In the genomic region with DNA sequence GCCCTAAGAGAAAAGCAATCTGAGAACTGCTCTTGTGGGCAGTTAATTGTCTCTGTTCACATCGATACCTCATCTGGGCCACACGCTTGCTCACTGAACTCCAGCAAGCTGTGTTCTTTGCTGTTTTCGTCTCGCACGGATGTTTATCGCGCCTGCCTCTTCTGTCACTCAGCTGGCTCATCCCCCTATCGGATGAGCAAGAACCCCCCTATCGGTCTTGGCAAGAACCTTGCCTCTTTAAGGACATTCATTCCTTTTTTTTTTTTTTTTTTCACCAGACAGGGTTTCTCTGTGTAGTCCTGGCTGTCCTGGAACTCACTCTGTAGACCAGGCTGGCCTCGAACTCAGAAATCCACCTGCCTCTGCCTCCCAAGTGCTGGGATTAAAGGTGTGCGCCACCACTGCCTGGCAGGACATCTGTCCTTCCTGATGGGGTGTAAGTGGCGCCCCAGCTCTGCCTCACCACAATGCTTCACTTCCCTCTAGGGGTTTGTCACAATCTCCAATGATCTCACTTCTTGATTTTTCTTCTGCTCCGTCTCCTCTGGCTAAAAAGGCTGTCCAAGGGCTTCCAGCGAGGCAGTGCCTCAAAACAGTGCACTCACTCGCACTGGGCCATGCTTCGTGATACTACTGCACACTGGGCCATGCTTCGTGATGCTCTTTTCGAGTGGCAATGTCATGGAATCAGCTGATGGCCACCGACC, we compare ENCODE assay signal across 18 mouse cellular contexts. TPM values are rescaled to one million over a fixed set of nuclear protein-coding genes. Genes with fewer than 3 reads are reported as not detected.
DNase-seq lines count a peak whose midpoint lies in the region; ATAC-seq and TF ChIP-seq lines count a peak whose summit lies in the region.
"Had no signal": no experiment of that assay in that cellular context is flagged by ENCODE, and none has a peak within 500 bp of the region (broad histone marks: within the 10 kb centered on the region; RNA-seq: fewer than 3 reads in every experiment).

No protein-coding gene starts in this region.

- H3K27me3 ChIP-seq in hindbrain, postnatal 0 days (ENCODE audit: insufficient read depth, low read length) = no peaks in the 10 kb centered on the region
- H3K27me3 ChIP-seq: heart, embryonic 13.5 days; kidney, embryonic 15.5 days; Patski had no signal

- H3K4me1 ChIP-seq in hindbrain, postnatal 0 days (ENCODE audit: insufficient read depth, low read length) = no peaks in the 10 kb centered on the region; the same call in 1 of the 2 replicates

- DNase-seq in heart, adult 11 months = peak; percentile 96
- no peak for DNase-seq in heart, postnatal 36 days
- peak; percentile 73 to 77 for DNase-seq in B cell, adult 2 months
- no peak for DNase-seq in hindbrain, postnatal 0 days (ENCODE audit: low spot score)
- DNase-seq in testis, postnatal 14 days (ENCODE audit: low spot score) = no peak
- no peak for DNase-seq in cerebellum, postnatal 10 days
- DNase-seq: adrenal gland, postnatal 14 days; cerebellum, adult 11 months; layer of hippocampus, postnatal 36 days had no signal

- no peak overlapping the region for H3K4me3 ChIP-seq in hindbrain, postnatal 0 days (ENCODE audit: low read length)
- H3K4me3 ChIP-seq: heart, embryonic 13.5 days; kidney, embryonic 15.5 days; midbrain, embryonic 10.5 days had no signal

- H3K4me2 ChIP-seq in hindbrain, postnatal 0 days (ENCODE audit: low read depth, low read length) = no peak overlapping the region
- H3K4me2 ChIP-seq: heart, embryonic 13.5 days; kidney, embryonic 15.5 days had no signal

- 81% methylated on average over 19 of the region's 19 CpGs for WGBS in hindbrain, postnatal 0 days

- H3K27ac ChIP-seq in hindbrain, postnatal 0 days = no peak overlapping the region
- H3K27ac ChIP-seq: heart, embryonic 13.5 days; kidney, embryonic 15.5 days; midbrain, embryonic 10.5 days had no signal

- peak; percentile 54 for ATAC-seq in common myeloid progenitor, adult 5-6 weeks (replicated peaks; ENCODE audit: low read depth, poor library complexity, severe bottlenecking)
- ATAC-seq in neutrophil, adult 5-6 weeks (ENCODE audit: extremely low read depth, insufficient number of reproducible peaks, low FRiP score, poor library complexity, severe bottlenecking) = peak; percentile 76
- ATAC-seq in hindbrain, postnatal 0 days = no peak
- ATAC-seq: hindbrain, embryonic 16.5 days; Patski had no signal

- TF ChIP-seq CTCF in hindbrain, postnatal 0 days (IDR thresholded peaks at IDR 0.05; ENCODE audit: low read depth) = no peak

- intact Hi-C loops in heart, postnatal 36 days (cut with DNase I) = no loop called here

- no peak overlapping the region for H3K9ac ChIP-seq in hindbrain, postnatal 0 days (replicated peaks; ENCODE audit: low read length)
- H3K9ac ChIP-seq: heart, embryonic 13.5 days; kidney, embryonic 15.5 days had no signal

- H3K9me3 ChIP-seq in hindbrain, postnatal 0 days (ENCODE audit: low read length) = no peaks in the 10 kb centered on the region
- H3K9me3 ChIP-seq: heart, embryonic 13.5 days; kidney, embryonic 15.5 days; midbrain, embryonic 10.5 days had no signal

- no peaks in the 10 kb centered on the region for H3K36me3 ChIP-seq in hindbrain, postnatal 0 days (ENCODE audit: insufficient read depth, low read length)
- H3K36me3 ChIP-seq: heart, embryonic 13.5 days; kidney, embryonic 15.5 days; midbrain, embryonic 10.5 days had no signal

RNA-seq across cellular contexts. Expression of gene Cdc42, which starts 8.0 kb away (rescaled TPM):
- 100 to 1,000 TPM; 156 to 160 TPM for total RNA-seq in heart, postnatal 36 days (2021)
- 481 and 507 TPM in 2 replicates for total RNA-seq in common myeloid progenitor, adult 5-6 weeks (2017)
- total RNA-seq in neutrophil, adult 5-6 weeks (2017) = 728 and 734 TPM in 2 replicates
- 394 and 490 TPM in 2 replicates for total RNA-seq in hindbrain, postnatal 0 days (2014; rRNA removed)
- 1,008 and 1,049 TPM in 2 replicates for polyA plus RNA-seq in hindbrain, postnatal 0 days (2015; fragmentation: Nextera tagmentation; extraction: Ambion mirVana)

RNA-seq across cellular contexts. Expression of gene Cela3a, which starts 44.1 kb away (rescaled TPM):
- not detected for total RNA-seq in heart, postnatal 36 days (2021)
- not detected in 2 replicates for total RNA-seq in common myeloid progenitor, adult 5-6 weeks (2017)
- not detected in 2 replicates for total RNA-seq in neutrophil, adult 5-6 weeks (2017)
- total RNA-seq in hindbrain, postnatal 0 days (2014; rRNA removed) = not detected in 2 replicates
- not detected in 2 replicates for polyA plus RNA-seq in hindbrain, postnatal 0 days (2015; fragmentation: Nextera tagmentation; extraction: Ambion mirVana)
- total RNA-seq: adrenal gland, postnatal 14 days; layer of hippocampus, postnatal 36 days had no signal
- polyA plus RNA-seq: heart, embryonic 13.5 days; hindbrain, embryonic 16.5 days; kidney, embryonic 15.5 days; limb, embryonic 14.5 days; midbrain, embryonic 10.5 days; neural tube, embryonic 11.5 days; Patski had no signal

Comparison
In these comparisons a context has a peak if more than half of its experiments do, and no peak if none do; other contexts are left out.
1. DNase-seq: peak in heart, adult 11 months (single experiment) and B cell, adult 2 months (2 of 2); none in heart, postnatal 36 days (0 of 2), hindbrain, postnatal 0 days (single experiment), testis, postnatal 14 days (single experiment) and cerebellum, postnatal 10 days (0 of 2).